Comparison of ENCODE assay signal across 24 mouse cellular contexts in the genomic region with DNA sequence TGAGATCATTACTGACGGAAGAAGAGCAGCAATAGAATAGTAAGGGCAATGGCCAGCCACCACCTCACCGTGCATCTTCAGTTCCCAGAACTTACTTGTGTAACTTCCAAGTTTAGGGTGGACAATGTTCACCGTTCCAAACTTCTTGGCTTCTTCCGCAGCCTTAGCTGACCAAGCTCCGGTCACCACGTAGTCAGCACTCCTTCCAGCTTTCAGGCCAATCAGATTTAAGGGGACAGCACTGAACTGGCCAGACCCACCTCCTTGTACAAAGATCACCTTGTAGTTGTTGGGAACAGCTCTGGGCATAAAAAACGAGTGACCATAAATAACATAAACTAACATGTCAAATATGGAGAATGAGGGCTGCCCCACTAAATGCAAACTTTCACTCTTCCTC.
"Had no signal": no experiment of that assay in that cellular context is flagged by ENCODE, and none has a peak within 500 bp of the region (broad histone marks: within the 10 kb centered on the region; RNA-seq: fewer than 3 reads in every experiment).

No protein-coding gene starts in this region.

- ATAC-seq: forebrain, postnatal 0 days; hindbrain, embryonic 16.5 days; inflammation-experienced regulatory T-cells, adult 6 months; intestine, embryonic 15.5 days; intestine, postnatal 0 days; liver, postnatal 0 days had no signal

- DNase-seq: forebrain, postnatal 0 days; gastrocnemius, postnatal 14 days; gastrocnemius, postnatal 36 days; heart, adult 11 months; heart, postnatal 10 days; heart, postnatal 4 days; liver; liver, embryonic 13.5 days; liver, postnatal 0 days had no signal

- H3K4me2 ChIP-seq: heart, embryonic 12.5 days; hindbrain, embryonic 12.5 days; hindbrain, embryonic 14.5 days; intestine, embryonic 15.5 days; limb, embryonic 12.5 days; liver, embryonic 11.5 days; liver, embryonic 13.5 days; liver, embryonic 15.5 days had no signal

- H3K27me3 ChIP-seq: heart, embryonic 12.5 days; hindbrain, embryonic 12.5 days; intestine, embryonic 15.5 days; limb, embryonic 12.5 days; liver, embryonic 13.5 days; liver, embryonic 15.5 days had no signal

- H3K9me3 ChIP-seq: heart, embryonic 10.5 days; heart, embryonic 12.5 days; hindbrain, embryonic 10.5 days; hindbrain, embryonic 12.5 days; intestine, embryonic 15.5 days; limb, embryonic 10.5 days; limb, embryonic 12.5 days; liver, embryonic 13.5 days; liver, embryonic 15.5 days had no signal

- H3K27ac ChIP-seq: heart, embryonic 10.5 days; hindbrain, embryonic 10.5 days; hindbrain, embryonic 12.5 days; hindbrain, embryonic 14.5 days; intestine, embryonic 15.5 days; layer of hippocampus, adult 2 months; left cerebral cortex, adult 2 months; limb, embryonic 10.5 days; limb, embryonic 12.5 days; liver, embryonic 13.5 days; liver, embryonic 15.5 days had no signal

- H3K4me1 ChIP-seq: limb, embryonic 12.5 days had no signal

- H3K4me3 ChIP-seq: heart, embryonic 10.5 days; heart, embryonic 12.5 days; hindbrain, embryonic 10.5 days; hindbrain, embryonic 12.5 days; intestine, embryonic 15.5 days; layer of hippocampus, adult 2 months; left cerebral cortex, adult 2 months; limb, embryonic 10.5 days; limb, embryonic 12.5 days; liver, embryonic 13.5 days; liver, embryonic 15.5 days had no signal

- H3K9ac ChIP-seq: forebrain, postnatal 0 days; heart, embryonic 12.5 days; hindbrain, embryonic 12.5 days; hindbrain, embryonic 14.5 days; intestine, embryonic 15.5 days; limb, embryonic 12.5 days; liver, embryonic 13.5 days; liver, embryonic 15.5 days; liver, postnatal 0 days had no signal
